Mouse (Mus musculus) stomach, postnatal 0 days (tissue): ENCODE results near the gene Adk. TPM values are rescaled to one million over a fixed set of nuclear protein-coding genes. Genes with fewer than 3 reads are reported as not detected.
"Not testable (repeated sequence)": the region's sequence is repeated elsewhere in the genome, so short reads cannot be mapped to it uniquely, and the experiment has no call there.

Experiments
- ATAC-seq: fragments of 200-750 bp; cut with Nextera tagmentation; 2 replicates; pipeline ENCODE4 v1.8.0; 2017; ENCODE audit not compliant: low FRiP score, low TSS enrichment
- DNase-seq: peaks from one replicate; pipeline ENCODE4 v3.0.0-alpha.2; 2016; ENCODE audit warnings: low spot score
- H3K27ac ChIP-seq: fragments of 300-500 bp; sonication (generic); replicated peaks from 2 replicates; pipeline ENCODE4 v1.5.1; 2014; ENCODE audit warnings: mild to moderate bottlenecking, control low read depth
- H3K27me3 ChIP-seq: fragments of 300-500 bp; sonication (generic); 2 replicates; pipeline ENCODE4 v1.6.1; 2014; ENCODE audit warnings: low read length; ENCODE audit not compliant: control insufficient read depth, insufficient read depth
- H3K36me3 ChIP-seq: fragments of 300-500 bp; sonication (generic); 2 replicates; pipeline ENCODE4 v1.6.1; 2014; ENCODE audit warnings: low read length, mixed read lengths; ENCODE audit not compliant: control insufficient read depth, insufficient read depth
- H3K4me1 ChIP-seq: fragments of 300-500 bp; sonication (generic); replicated peaks from 2 replicates; pipeline ENCODE4 v1.6.1; 2014; ENCODE audit warnings: antibody characterized with exemption; ENCODE audit not compliant: control insufficient read depth, insufficient read depth
- H3K4me2 ChIP-seq: fragments of 300-500 bp; sonication (generic); replicated peaks from 2 replicates; pipeline ENCODE4 v1.6.1; 2014; ENCODE audit warnings: low read depth, mild to moderate bottlenecking, control low read depth, moderate library complexity
- H3K4me3 ChIP-seq: fragments of 300-500 bp; sonication (generic); 2 replicates; pipeline ENCODE4 v1.5.1; 2014; ENCODE audit warnings: low read depth, low read length, control low read depth
- H3K9ac ChIP-seq: fragments of 300-500 bp; sonication (generic); 2 replicates; pipeline ENCODE4 v1.6.1; 2014; ENCODE audit warnings: mild to moderate bottlenecking, low read length, control low read depth, mixed read lengths
- H3K9me3 ChIP-seq: fragments of 300-500 bp; sonication (generic); 2 replicates; pipeline ENCODE4 v1.6.1; 2016; ENCODE audit warnings: low read length; ENCODE audit not compliant: control insufficient read depth
- CTCF ChIP-seq: IDR thresholded peaks from 2 replicates; pipeline ENCODE4 v1.5.1; 2016; ENCODE audit warnings: antibody characterized with exemption, low read depth, mild to moderate bottlenecking, moderate library complexity
- EP300 ChIP-seq: optimal IDR thresholded peaks from 2 replicates; pipeline ENCODE3; 2016; ENCODE audit warnings: antibody characterized with exemption
- WGBS: fragments of 180-500 bp; shearing (Covaris S2); extraction: QIAGEN DNeasy Blood & Tissue Kit; methylation state at CpG from one replicate; pipeline ENCODE4 v1.1.7; 2014; 5-methylcytosine and 5-hydroxymethylcytosine counted together
- polyA plus RNA-seq: library from polyadenylated mRNA; unstranded; fragments of >200 nt; fragmentation: Nextera tagmentation; extraction: Ambion mirVana; gene quantifications from 2 replicates; pipeline ENCODE4 v1.2.1, GENCODE M21; 2015

Gene Adk
- polyA plus RNA-seq, 1 experiment from 2014 or later: 106 TPM

DNA sequence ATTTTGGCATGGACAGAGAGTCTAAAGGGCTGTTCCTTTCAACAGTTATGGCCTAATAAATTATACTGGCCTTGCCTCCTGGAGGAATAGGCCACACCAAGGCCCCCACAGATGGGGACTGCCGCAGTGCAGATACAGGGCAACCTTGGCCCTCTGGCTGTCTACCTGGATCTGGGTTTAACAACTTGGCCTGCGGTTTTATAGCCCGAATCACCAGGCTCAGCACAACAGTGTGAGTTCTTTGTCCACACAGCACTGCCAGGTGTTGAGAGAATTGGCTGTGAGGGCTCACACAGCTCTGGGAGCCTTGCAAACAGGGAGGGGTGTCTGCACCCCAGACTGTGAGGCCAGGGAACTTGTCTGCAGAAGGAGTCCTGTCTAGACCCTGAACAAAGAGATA lies 410.0 kb downstream of the Adk start:
- DNase-seq: no peak
- Histone ChIP-seq H3K4me2 (no peak overlapping the region), H3K36me3 (no peaks in the 10 kb centered on the region), H3K27me3 (no peaks in the 10 kb centered on the region), H3K9ac (no peak overlapping the region), H3K4me1 (peaks cover 3% of the 10 kb centered on the region; the same call in 1 of the 2 replicates), H3K27ac (no peak overlapping the region), H3K9me3 (no peaks in the 10 kb centered on the region), H3K4me3 (no peak overlapping the region)
- TF ChIP-seq EP300 (no peak), CTCF (no peak)
- 86% methylated on average over 3 of the region's 3 CpGs for WGBS
- no peak for ATAC-seq

DNA sequence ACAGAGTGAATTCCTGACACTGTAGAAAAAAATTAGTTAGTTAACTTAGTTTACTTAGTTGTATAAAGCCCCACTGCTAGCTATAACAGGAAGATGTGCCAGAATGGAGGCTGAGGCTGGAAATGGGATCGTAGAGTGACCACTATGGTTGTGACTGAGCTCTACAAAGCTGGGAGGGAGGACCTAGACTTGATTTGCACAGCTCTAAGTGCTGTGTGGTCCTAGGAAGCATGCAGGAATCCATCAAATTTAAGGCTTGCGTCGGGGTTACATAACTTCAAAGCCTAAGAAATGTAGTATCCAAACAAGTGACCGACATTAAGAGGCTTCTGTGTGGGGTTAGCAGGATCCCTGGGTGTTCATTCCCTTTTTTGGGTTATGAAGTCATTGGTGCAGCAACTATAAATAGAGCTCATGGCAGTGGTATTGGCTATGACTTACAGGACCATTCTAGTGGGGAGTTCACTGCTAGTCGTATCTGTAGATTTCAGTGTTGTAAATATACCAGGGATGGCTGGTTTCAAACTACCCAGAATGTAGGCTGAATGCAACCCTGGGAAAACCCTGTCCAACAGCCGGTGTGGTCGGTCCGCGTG lies 410.8 kb downstream of the Adk start:
- H3K27me3 ChIP-seq: no peaks in the 10 kb centered on the region
- no peak overlapping the region for H3K27ac ChIP-seq
- no peaks in the 10 kb centered on the region for H3K9me3 ChIP-seq
- ATAC-seq (no peak), DNase-seq (no peak)
- 70% methylated on average over 9 of the region's 9 CpGs for WGBS
- no peaks in the 10 kb centered on the region for H3K36me3 ChIP-seq
- H3K9ac ChIP-seq: no peak overlapping the region
- H3K4me2 ChIP-seq: no peak overlapping the region
- peaks cover 3% of the 10 kb centered on the region; the same call in 1 of the 2 replicates for H3K4me1 ChIP-seq
- TF ChIP-seq EP300: no peak
- no peak overlapping the region for H3K4me3 ChIP-seq

DNA sequence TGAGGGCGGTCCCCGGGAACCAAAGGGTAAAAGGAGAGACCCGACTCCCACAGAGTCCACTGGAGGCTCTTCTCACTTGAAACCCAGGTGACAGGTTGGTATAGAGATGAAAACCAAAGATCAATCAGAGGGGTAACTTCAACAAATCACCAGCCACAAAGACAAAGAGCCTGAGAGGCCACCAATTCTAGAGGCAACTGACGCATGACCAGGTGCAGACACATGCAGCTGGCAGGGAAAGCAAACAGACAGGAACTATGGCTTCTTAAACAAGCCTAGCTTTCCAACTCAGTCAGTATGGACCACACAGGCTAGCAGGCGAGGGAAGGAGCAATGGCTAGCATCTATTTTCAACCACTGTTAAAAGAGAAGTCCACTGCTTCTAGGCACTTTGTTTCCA lies 418.0 kb downstream of the Adk start:
- H3K9ac ChIP-seq: no peak overlapping the region
- 64% methylated on average over 5 of the region's 5 CpGs for WGBS
- H3K9me3 ChIP-seq: no peaks in the 10 kb centered on the region
- DNase-seq (no peak), ATAC-seq (no peak)
- H3K27me3 ChIP-seq: no peaks in the 10 kb centered on the region
- H3K4me2 ChIP-seq: no peak overlapping the region
- TF ChIP-seq CTCF (no peak), EP300 (no peak)
- no peaks in the 10 kb centered on the region for H3K4me1 ChIP-seq
- H3K36me3 ChIP-seq: no peaks in the 10 kb centered on the region
- H3K4me3 ChIP-seq: no peak overlapping the region
- no peak overlapping the region for H3K27ac ChIP-seq

DNA sequence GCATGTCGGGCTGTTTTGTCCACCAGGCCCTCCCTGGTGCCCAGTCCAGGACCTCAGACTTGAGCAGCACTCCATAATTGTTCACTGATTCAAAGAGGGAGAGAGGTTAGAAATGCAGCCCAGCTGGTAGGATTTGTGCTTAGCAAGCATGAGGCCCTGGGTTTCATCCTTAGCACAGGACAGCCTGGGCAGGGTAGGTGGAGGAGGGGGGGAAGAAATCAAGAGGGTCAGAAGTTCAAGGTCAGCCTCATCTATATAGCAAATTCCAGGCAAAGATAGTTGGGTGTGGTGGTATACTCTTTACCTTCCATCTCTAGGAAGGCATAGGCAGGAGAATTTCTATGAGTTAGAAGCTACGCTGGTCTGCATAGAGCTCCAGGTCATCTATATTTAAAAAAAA lies 419.6 kb downstream of the Adk start:
- no peaks in the 10 kb centered on the region for H3K27me3 ChIP-seq
- 95% methylated on average over 2 of the region's 2 CpGs for WGBS
- no peak overlapping the region for H3K9ac ChIP-seq
- ATAC-seq (no peak), DNase-seq (no peak)
- no peak overlapping the region for H3K27ac ChIP-seq
- no peaks in the 10 kb centered on the region for H3K36me3 ChIP-seq
- no peak overlapping the region for H3K4me3 ChIP-seq
- no peak overlapping the region for H3K4me2 ChIP-seq
- no peak for TF ChIP-seq EP300
- no peak for TF ChIP-seq CTCF
- H3K4me1 ChIP-seq: no peaks in the 10 kb centered on the region
- no peaks in the 10 kb centered on the region for H3K9me3 ChIP-seq

DNA sequence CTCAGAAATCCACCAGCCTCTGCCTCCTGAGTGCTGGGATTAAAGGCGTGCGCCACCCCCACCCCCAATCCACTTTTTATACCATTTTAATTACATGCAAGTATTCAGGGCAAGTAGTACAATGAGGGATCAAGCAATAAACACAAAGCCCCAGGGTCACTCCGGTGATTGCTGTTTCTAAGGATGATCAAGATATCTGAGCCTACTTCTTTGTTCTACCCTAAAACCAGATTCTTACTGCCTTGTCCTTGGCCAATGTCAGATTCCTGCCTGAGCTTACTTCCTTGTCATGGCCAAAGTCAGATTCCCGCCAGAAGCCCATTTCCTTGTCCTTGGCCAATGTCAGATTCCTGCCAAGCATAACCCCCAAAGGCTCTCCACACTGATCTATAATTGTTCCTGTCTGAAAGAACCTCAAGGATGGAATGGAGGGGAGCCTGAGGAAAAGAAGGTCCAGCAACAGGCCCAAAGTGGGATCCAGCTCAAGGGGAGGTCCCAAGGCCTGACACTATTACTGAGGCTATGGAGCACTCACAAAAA lies 422.3 kb downstream of the Adk start:
- DNase-seq, ATAC-seq, H3K27ac ChIP-seq, H3K4me1 ChIP-seq, H3K4me2 ChIP-seq, H3K36me3 ChIP-seq, H3K4me3 ChIP-seq, H3K9ac ChIP-seq, H3K27me3 ChIP-seq, H3K9me3 ChIP-seq: not testable (repeated sequence)
- 85% methylated on average over 4 of the region's 4 CpGs for WGBS

DNA sequence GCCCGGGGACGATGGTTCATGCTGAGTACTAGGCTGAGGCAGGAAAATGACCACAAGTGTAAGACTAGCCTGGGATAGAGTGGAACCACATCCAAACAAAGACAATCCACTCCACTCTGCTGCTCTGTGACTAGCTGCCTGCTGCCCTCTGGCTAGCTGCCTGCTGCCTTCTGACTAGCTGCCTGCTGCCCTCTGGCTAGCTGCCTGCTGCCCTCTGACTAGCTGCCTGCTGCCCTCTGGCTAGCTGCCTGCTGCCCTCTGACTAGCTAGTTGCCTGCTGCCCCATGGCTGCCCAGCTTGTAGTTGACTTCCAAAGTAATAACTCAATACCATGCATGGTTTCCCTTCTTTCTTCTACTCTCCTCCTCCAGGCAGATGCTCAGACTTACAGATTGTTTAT lies 424.8 kb downstream of the Adk start:
- WGBS: 98% methylated on average over 2 of the region's 2 CpGs

More for the DNA sequence above, 424.8 kb downstream of the Adk start:
- TF ChIP-seq EP300: no peak
- TF ChIP-seq CTCF: no peak
- Histone ChIP-seq H3K27ac (no peak overlapping the region), H3K4me1 (no peaks in the 10 kb centered on the region), H3K9me3 (no peaks in the 10 kb centered on the region), H3K4me3 (no peak overlapping the region), H3K36me3 (no peaks in the 10 kb centered on the region), H3K27me3 (no peaks in the 10 kb centered on the region), H3K9ac (no peak overlapping the region), H3K4me2 (no peak overlapping the region)
- DNase-seq (no peak), ATAC-seq (no peak)
